Mouse (Mus musculus) E14TG2a.4 (cell line): ENCODE measurements at regions not wholly inside any gene's neighbourhood (a gene's known extent, or its start where the extent isn't known, plus 50 kb on each side); places are given as distances from the start of the nearest gene placed in this dataset.
"Not testable (repeated sequence)": the region's sequence is repeated elsewhere in the genome, so short reads cannot be mapped to it uniquely, and the experiment has no call there.

Source experiments
- CTCF ChIP-seq: conservative IDR thresholded peaks from 2 replicates; pipeline ENCODE4 v1.5.1; 2014; ENCODE audit warnings: low read length
- POU5F1 ChIP-seq: IDR thresholded peaks from 2 replicates; pipeline ENCODE4 v1.6.1; 2014; ENCODE audit warnings: low read length, borderline replicate concordance

GRCm38 (mm10) chr5:118492522-118492921 lies 68.0 kb upstream of the Med13l start:
- not testable (repeated sequence) for TF ChIP-seq CTCF, POU5F1
